Mouse (Mus musculus) ES-Bruce4 (cell line): ENCODE measurements around the gene Mettl24. TPM values are rescaled to one million over a fixed set of nuclear protein-coding genes. Genes with fewer than 3 reads are reported as not detected.
"Not testable (repeated sequence)": the region's sequence is repeated elsewhere in the genome, so short reads cannot be mapped to it uniquely, and the experiment has no call there.

Experiments
- H3K27ac ChIP-seq: 2 replicates; pipeline ENCODE4 v1.5.1; 2012; ENCODE audit warnings: low read length, inconsistent platforms; ENCODE audit not compliant: insufficient read depth
- H3K27me3 ChIP-seq: 2 replicates; pipeline ENCODE4 v1.6.1; 2012; ENCODE audit warnings: mild to moderate bottlenecking, low read length, inconsistent platforms; ENCODE audit not compliant: control insufficient read depth, poor library complexity, insufficient read depth, severe bottlenecking
- H3K36me3 ChIP-seq: 2 replicates; pipeline ENCODE4 v1.6.1; 2012; ENCODE audit warnings: inconsistent platforms, mild to moderate bottlenecking, low read length, moderate library complexity; ENCODE audit not compliant: control insufficient read depth, poor library complexity, insufficient read depth, severe bottlenecking
- H3K4me1 ChIP-seq: one replicate; pipeline ENCODE4 v1.8.1; 2011; ENCODE audit warnings: low read length; ENCODE audit not compliant: control insufficient read depth, insufficient read depth
- H3K4me3 ChIP-seq: 2 replicates; pipeline ENCODE4 v1.5.1; 2011; ENCODE audit warnings: low read depth, mild to moderate bottlenecking, low read length
- H3K9ac ChIP-seq: 2 replicates; pipeline ENCODE4 v1.6.1; 2012; ENCODE audit warnings: low read depth, mild to moderate bottlenecking, inconsistent platforms; ENCODE audit not compliant: poor library complexity, severe bottlenecking
- H3K9me3 ChIP-seq: replicated peaks from 2 replicates; pipeline ENCODE4 v1.6.1; 2012; ENCODE audit warnings: mild to moderate bottlenecking, low read length, inconsistent platforms; ENCODE audit not compliant: control insufficient read depth, poor library complexity, insufficient read depth, severe bottlenecking
- CTCF ChIP-seq: IDR thresholded peaks from one replicate; pipeline ENCODE4 v1.8.1; 2011; ENCODE audit warnings: low read depth, low read length
- EP300 ChIP-seq: IDR thresholded peaks from 2 replicates; pipeline ENCODE4 v1.6.1; 2011; ENCODE audit warnings: low read depth, low read length; ENCODE audit not compliant: insufficient read depth
- POLR2A ChIP-seq: IDR thresholded peaks from one replicate; pipeline ENCODE4 v1.8.1; 2011; ENCODE audit warnings: low read length; ENCODE audit not compliant: insufficient read depth
- polyA plus RNA-seq: library from polyadenylated mRNA; stranded (reverse); fragments of >200 nt; gene quantifications from 2 replicates; pipeline ENCODE4 v1.2.4, GENCODE M21; 2011; ENCODE audit warnings: low read depth; ENCODE audit not compliant: missing spikeins, insufficient read depth, insufficient read length

Mettl24 gene
- polyA plus RNA-seq, 1 experiment, result 0.39 TPM

DNA sequence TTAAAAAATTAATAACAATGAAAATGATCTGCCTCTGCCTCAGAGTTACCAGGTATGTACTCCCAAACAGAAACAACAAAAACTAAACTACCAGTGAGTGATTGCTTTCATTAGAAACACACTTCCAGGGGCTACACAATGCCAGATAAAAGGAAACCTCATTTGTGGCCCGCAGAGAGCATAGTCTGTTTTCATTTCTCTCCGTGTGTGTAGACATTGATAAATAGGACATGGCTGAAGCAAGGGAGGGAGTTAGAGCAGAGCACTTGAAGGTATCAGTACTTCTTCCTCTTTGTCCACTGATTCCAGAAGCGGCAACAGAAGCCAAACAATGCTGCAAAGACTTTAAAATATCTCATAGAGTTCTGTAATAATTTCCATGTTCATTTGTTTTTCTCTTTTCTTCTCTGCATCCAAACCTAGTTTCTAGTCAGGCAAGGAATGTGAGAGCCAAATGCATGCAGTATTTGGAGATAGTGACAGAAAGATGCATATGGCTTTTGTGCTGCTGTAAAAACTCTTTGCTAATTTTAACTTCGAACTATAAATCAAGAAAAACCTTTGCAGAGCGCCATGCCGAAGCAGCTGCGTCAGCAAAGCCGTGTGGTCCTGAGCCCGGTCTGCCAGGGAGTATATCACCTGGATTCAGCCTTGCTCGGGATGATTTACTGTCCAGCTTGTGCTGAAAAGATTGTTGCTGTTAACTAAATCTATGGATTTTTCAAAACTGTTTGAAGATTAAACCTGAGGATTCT lies 67.4 kb downstream of the Mettl24 start:
- TF ChIP-seq CTCF (no peak), EP300 (no peak), POLR2A (no peak)
- Histone ChIP-seq H3K4me1 (no peaks in the 10 kb centered on the region), H3K9me3 (no peaks in the 10 kb centered on the region), H3K9ac (no peak overlapping the region), H3K27me3 (no peaks in the 10 kb centered on the region; the same call in 1 of the 2 replicates), H3K4me3 (no peak overlapping the region), H3K36me3 (no peaks in the 10 kb centered on the region), H3K27ac (no peak overlapping the region)

DNA sequence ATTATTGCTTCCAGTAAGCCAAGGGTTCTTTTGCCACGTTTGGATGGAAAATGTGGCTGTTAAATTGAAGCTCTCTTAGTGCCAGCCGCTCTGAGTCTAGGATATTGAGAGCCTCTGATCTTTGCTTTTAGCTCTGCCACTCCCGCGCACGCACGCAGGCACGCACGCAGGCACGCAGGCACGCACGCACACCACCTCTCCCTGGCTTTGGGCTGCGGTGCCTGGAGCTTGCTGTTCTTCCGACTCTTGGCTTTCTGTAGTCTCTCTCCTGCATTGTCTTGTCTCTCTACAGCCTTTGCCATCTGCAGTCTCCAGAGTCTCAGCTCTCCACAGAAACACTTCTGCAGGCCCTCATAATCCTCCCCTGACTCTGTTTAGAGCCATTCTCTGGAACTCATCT lies 68.1 kb downstream of the Mettl24 start:
- no peaks in the 10 kb centered on the region; the same call in 1 of the 2 replicates for H3K27me3 ChIP-seq
- H3K27ac ChIP-seq, result no peak overlapping the region
- TF ChIP-seq CTCF, result no peak
- no peak for TF ChIP-seq EP300
- no peak for TF ChIP-seq POLR2A
- no peaks in the 10 kb centered on the region for H3K9me3 ChIP-seq
- H3K9ac ChIP-seq, result no peak overlapping the region
- no peaks in the 10 kb centered on the region for H3K4me1 ChIP-seq
- H3K4me3 ChIP-seq, result no peak overlapping the region
- no peaks in the 10 kb centered on the region for H3K36me3 ChIP-seq

DNA sequence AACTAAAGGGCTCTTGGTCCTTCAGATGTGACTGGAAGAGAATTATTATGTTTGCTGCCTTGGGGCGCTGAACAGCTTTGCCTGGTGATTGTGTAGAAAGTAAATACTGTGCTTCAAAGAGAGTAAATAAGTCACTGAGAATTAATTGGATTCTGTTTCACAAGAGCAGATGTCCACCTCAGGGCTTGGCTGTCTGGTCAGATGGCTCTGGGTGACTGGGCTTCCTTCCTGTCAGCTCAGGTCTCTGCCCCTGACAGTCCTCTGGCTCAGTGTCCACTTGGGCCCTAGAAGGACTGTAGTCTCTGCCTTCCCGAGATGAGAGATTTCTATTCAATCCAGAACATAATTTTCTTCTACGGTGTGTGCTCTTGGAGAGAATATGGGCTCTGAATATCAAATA lies 70.0 kb downstream of the Mettl24 start:
- no peak for TF ChIP-seq CTCF
- no peak for TF ChIP-seq EP300
- no peak for TF ChIP-seq POLR2A
- Histone ChIP-seq H3K4me3 (no peak overlapping the region), H3K27ac (no peak overlapping the region)

DNA sequence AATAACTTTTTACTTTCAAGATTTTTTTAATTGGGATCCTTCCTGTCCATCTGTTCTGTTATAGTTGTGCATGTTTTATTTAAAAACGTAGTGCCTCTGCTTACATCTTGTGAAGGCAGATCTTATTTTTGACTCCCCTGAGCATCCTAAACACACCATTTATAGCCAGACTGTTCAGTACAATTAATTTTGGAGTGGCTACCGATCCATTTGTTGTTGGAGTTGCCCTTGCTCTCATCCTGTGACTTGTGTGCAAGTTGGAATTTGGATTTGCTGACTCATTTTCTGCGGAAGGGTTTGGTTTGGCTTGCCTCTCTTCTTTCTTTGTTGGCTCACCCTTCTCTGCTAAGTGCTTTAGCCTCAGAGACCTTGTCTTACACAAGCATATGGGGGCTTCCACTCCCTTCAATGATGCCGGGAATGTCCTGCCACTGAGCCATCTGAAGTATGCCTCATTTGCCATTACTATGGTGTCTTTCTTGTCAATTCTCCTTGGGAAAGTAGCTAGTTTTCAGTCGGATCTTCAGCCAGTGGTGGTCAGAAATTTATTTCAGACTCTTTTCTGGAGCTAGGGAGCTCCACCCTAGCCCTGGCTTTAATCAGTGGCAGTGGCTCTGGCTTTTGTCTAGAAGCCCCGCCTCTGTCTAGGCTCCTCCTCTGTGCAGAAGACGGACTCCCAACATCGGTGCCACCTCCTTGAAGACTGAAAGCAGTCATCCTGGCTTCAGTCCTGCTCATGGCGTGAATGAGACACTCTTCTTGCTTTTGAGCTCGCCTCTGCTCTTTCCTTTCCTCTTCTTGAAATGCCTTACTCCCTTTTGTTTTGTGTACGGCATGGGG lies 75.3 kb downstream of the Mettl24 start:
- Histone ChIP-seq H3K36me3 (no peaks in the 10 kb centered on the region), H3K9ac (no peak overlapping the region), H3K27me3 (no peaks in the 10 kb centered on the region), H3K9me3 (peaks cover 5% of the 10 kb centered on the region; the same call in 1 of the 2 replicates), H3K4me1 (no peaks in the 10 kb centered on the region), H3K4me3 (no peak overlapping the region), H3K27ac (no peak overlapping the region)
- no peak for TF ChIP-seq POLR2A
- no peak for TF ChIP-seq EP300
- no peak for TF ChIP-seq CTCF

More for the DNA sequence above, 70.0 kb downstream of the Mettl24 start:
- H3K9me3 ChIP-seq, result no peaks in the 10 kb centered on the region
- no peaks in the 10 kb centered on the region; the same call in 1 of the 2 replicates for H3K27me3 ChIP-seq
- no peaks in the 10 kb centered on the region for H3K4me1 ChIP-seq
- H3K36me3 ChIP-seq, result no peaks in the 10 kb centered on the region
- H3K9ac ChIP-seq, result no peak overlapping the region

DNA sequence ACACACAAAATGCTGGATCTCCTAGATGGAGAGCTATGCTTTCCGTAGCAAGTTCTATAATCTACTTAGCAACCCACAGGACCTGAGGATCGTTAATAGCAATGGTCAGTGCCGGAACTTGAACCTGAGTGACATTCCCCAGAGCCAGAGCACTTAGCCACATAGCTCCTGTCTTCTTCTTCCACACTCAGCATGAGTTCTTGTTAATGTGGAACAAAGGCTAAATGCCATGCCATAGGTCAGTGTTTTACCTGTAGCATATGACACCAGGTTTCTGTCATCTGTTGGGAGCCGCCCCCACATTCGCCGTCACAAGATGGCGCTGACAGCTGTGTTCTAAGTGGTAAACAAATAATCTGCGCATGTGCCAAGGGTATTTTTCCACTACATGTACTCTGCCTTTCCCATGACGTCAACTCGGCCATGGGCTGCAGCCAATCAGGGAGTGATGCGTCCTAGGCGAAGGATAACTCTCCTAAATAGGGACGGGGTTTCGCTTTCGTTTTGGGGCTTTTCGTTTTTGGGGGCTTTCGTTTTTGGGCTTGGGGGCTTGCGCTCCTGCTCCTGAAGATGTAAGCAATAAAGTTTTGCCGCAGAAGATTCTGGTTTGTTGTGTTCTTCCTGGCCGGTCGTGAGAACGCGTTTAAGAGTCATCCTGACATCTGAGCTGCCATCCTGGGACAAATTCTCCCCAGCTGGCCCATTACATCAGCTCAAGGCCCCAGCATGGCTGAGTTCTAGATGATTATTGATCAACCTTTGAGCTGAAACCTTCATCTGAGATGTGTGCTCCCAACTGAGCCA lies 76.5 kb downstream of the Mettl24 start:
- not testable (repeated sequence) for H3K9ac ChIP-seq, H3K4me3 ChIP-seq, H3K27ac ChIP-seq, H3K9me3 ChIP-seq, H3K4me1 ChIP-seq, H3K36me3 ChIP-seq, H3K27me3 ChIP-seq
